16 mouse cellular contexts compared by ENCODE assay signal in genomic region chr12:102324886-102325220, GRCm38 (mm10). TPM values are rescaled to one million over a fixed set of nuclear protein-coding genes. Genes with fewer than 3 reads are reported as not detected.
DNase-seq lines count a peak whose midpoint lies in the region; ATAC-seq and TF ChIP-seq lines count a peak whose summit lies in the region.
"Had no signal": no experiment of that assay in that cellular context is flagged by ENCODE, and none has a peak within 500 bp of the region (broad histone marks: within the 10 kb centered on the region; RNA-seq: fewer than 3 reads in every experiment).

No protein-coding gene starts in this region.

- TF ChIP-seq POLR2A in lung, adult 2 months (IDR thresholded peaks at IDR 0.05; ENCODE audit: borderline replicate concordance, extremely low read depth, low read depth, low read length) = no peak

- H3K36me3 ChIP-seq in heart, embryonic 11.5 days (ENCODE audit: control insufficient read depth, insufficient read depth, low read length) = no peaks in the 10 kb centered on the region
- H3K36me3 ChIP-seq in lung, embryonic 14.5 days (ENCODE audit: insufficient read depth) = peaks cover 12% of the 10 kb centered on the region
- H3K36me3 ChIP-seq in stomach, embryonic 16.5 days (ENCODE audit: control insufficient read depth, insufficient read depth, low read length) = no peaks in the 10 kb centered on the region
- H3K36me3 ChIP-seq: embryonic facial prominence, embryonic 10.5 days; midbrain, embryonic 12.5 days had no signal

- no peak for TF ChIP-seq CTCF in lung, embryonic 14.5 days (IDR thresholded peaks at IDR 0.05; ENCODE audit: low read depth)
- TF ChIP-seq CTCF in lung, adult 2 months (IDR thresholded peaks at IDR 0.05; ENCODE audit: insufficient read depth, low read length) = no peak

- 84% methylated on average over 2 of the region's 2 CpGs for WGBS in heart, embryonic 11.5 days (ENCODE audit: insufficient replicate concordance)
- WGBS in lung, embryonic 14.5 days = 39% methylated on average over 2 of the region's 2 CpGs
- WGBS in lung, adult 2 months = 29% methylated on average over 2 of the region's 2 CpGs
- WGBS in stomach, embryonic 16.5 days = 65% methylated on average over 2 of the region's 2 CpGs

- no peaks in the 10 kb centered on the region for H3K27me3 ChIP-seq in heart, embryonic 11.5 days (ENCODE audit: control insufficient read depth, insufficient read depth, low read length)
- no peaks in the 10 kb centered on the region for H3K27me3 ChIP-seq in lung, embryonic 14.5 days (ENCODE audit: insufficient read depth, low read length)
- no peaks in the 10 kb centered on the region for H3K27me3 ChIP-seq in stomach, embryonic 16.5 days (ENCODE audit: control insufficient read depth, insufficient read depth, low read length)
- H3K27me3 ChIP-seq: midbrain, embryonic 12.5 days had no signal

- H3K4me3 ChIP-seq in heart, embryonic 11.5 days (ENCODE audit: low read depth, low read length) = no peak overlapping the region
- no peak overlapping the region for H3K4me3 ChIP-seq in lung, embryonic 14.5 days (ENCODE audit: low read depth, low read length)
- H3K4me3 ChIP-seq in lung, adult 2 months (replicated peaks; ENCODE audit: extremely low read depth, low read depth, low read length) = no peak overlapping the region
- H3K4me3 ChIP-seq in stomach, embryonic 16.5 days (replicated peaks; ENCODE audit: low read length) = no peak overlapping the region
- H3K4me3 ChIP-seq: embryonic facial prominence, embryonic 10.5 days; midbrain, embryonic 12.5 days had no signal

- H3K9me3 ChIP-seq in heart, embryonic 11.5 days (replicated peaks; ENCODE audit: control insufficient read depth, low read length) = no peaks in the 10 kb centered on the region
- no peaks in the 10 kb centered on the region for H3K9me3 ChIP-seq in lung, embryonic 14.5 days (ENCODE audit: low read depth, low read length)
- no peaks in the 10 kb centered on the region for H3K9me3 ChIP-seq in stomach, embryonic 16.5 days (replicated peaks; ENCODE audit: control insufficient read depth, low read length)
- H3K9me3 ChIP-seq: embryonic facial prominence, embryonic 10.5 days; midbrain, embryonic 12.5 days had no signal

- no peak overlapping the region for H3K4me2 ChIP-seq in heart, embryonic 11.5 days
- no peak overlapping the region for H3K4me2 ChIP-seq in lung, embryonic 14.5 days
- no peak overlapping the region for H3K4me2 ChIP-seq in stomach, embryonic 16.5 days (ENCODE audit: low read depth, low read length)
- H3K4me2 ChIP-seq: midbrain, embryonic 12.5 days had no signal

- no peak overlapping the region for H3K27ac ChIP-seq in heart, embryonic 11.5 days (ENCODE audit: low read depth, low read length)
- H3K27ac ChIP-seq in lung, embryonic 14.5 days (ENCODE audit: low read depth) = 0 out of 2 replicates have a peak overlapping the region, but pooled peaks have one; percentile 21
- H3K27ac ChIP-seq in stomach, embryonic 16.5 days (ENCODE audit: low read length) = peak overlapping the region; percentile 68; the same call in 1 of the 2 replicates
- H3K27ac ChIP-seq: embryonic facial prominence, embryonic 10.5 days; midbrain, embryonic 12.5 days had no signal

- DNase-seq in heart, adult 11 months = peak; percentile 96
- peak; percentile 85 for DNase-seq in lung, embryonic 14.5 days
- DNase-seq in lung, adult 2 months = no peak
- peak; percentile 42 for DNase-seq in heart, postnatal 4 days
- DNase-seq in yolk sac, embryonic 10.5 days (ENCODE audit: low spot score) = no peak
- no peak for DNase-seq in spleen, adult 18-20 months
- DNase-seq: adrenal gland, postnatal 25 days; cerebellum, postnatal 25 days; kidney, postnatal 4 days; layer of hippocampus, postnatal 36 days; thymus, postnatal 36 days had no signal

- no peak overlapping the region for H3K9ac ChIP-seq in heart, embryonic 11.5 days (ENCODE audit: low read depth, low read length)
- H3K9ac ChIP-seq in lung, embryonic 14.5 days = no peak overlapping the region
- no peak overlapping the region for H3K9ac ChIP-seq in stomach, embryonic 16.5 days (ENCODE audit: low read length)
- H3K9ac ChIP-seq: midbrain, embryonic 12.5 days had no signal

- H3K4me1 ChIP-seq in heart, embryonic 11.5 days (ENCODE audit: control insufficient read depth, insufficient read depth, low read length) = peaks cover 7% of the 10 kb centered on the region
- peaks cover 16% of the 10 kb centered on the region for H3K4me1 ChIP-seq in lung, embryonic 14.5 days (ENCODE audit: insufficient read depth)
- peaks cover 23% of the 10 kb centered on the region for H3K4me1 ChIP-seq in lung, adult 2 months (ENCODE audit: control insufficient read depth, insufficient read depth, low read length)
- H3K4me1 ChIP-seq in stomach, embryonic 16.5 days (ENCODE audit: control insufficient read depth, insufficient read depth, low read length) = peaks cover 15% of the 10 kb centered on the region
- H3K4me1 ChIP-seq: embryonic facial prominence, embryonic 10.5 days; midbrain, embryonic 12.5 days had no signal

- no peak for ATAC-seq in heart, embryonic 11.5 days (replicated peaks; ENCODE audit: insufficient number of reproducible peaks, low FRiP score, low TSS enrichment)
- ATAC-seq in lung, embryonic 14.5 days (ENCODE audit: insufficient read depth) = peak; percentile 75
- no peak for ATAC-seq in stomach, embryonic 16.5 days (ENCODE audit: insufficient read depth, low FRiP score)
- ATAC-seq: inflammation-experienced regulatory T-cells, adult 6 months had no signal

RNA-seq across cellular contexts. Expression of gene Rin3, which starts 42.0 kb away (rescaled TPM):
- polyA plus RNA-seq in heart, embryonic 11.5 days (2014; fragmentation: Nextera tagmentation; extraction: Ambion mirVana) = 8.8 and 10.2 TPM in 2 replicates
- polyA plus RNA-seq in lung, embryonic 14.5 days (2014; fragmentation: Nextera tagmentation; extraction: Ambion mirVana) = 14.3 and 15.4 TPM in 2 replicates
- 40.9 and 41.5 TPM in 2 replicates for polyA plus RNA-seq in lung, adult 2 months (2012; rRNA removed)
- 10 to 100 TPM; 21.1 to 21.5 TPM for total RNA-seq in heart, postnatal 4 days (2021)
- 8.5 and 9.3 TPM in 2 replicates for polyA plus RNA-seq in stomach, embryonic 16.5 days (2015; fragmentation: Nextera tagmentation; extraction: Ambion mirVana)

Comparison
In these comparisons a context has a peak if more than half of its experiments do, and no peak if none do; other contexts are left out.
1. DNase-seq: peak in heart, adult 11 months (single experiment), lung, embryonic 14.5 days (single experiment) and heart, postnatal 4 days (single experiment); none in lung, adult 2 months (single experiment), yolk sac, embryonic 10.5 days (single experiment) and spleen, adult 18-20 months (0 of 2).